Mouse (Mus musculus) lung, embryonic 16.5 days (tissue): ENCODE data around the gene Hoxc10. TPM values are rescaled to one million over a fixed set of nuclear protein-coding genes. Genes with fewer than 3 reads are reported as not detected.

Experiments used
- ATAC-seq: fragments of 200-750 bp; cut with Nextera tagmentation; 2 replicates; pipeline ENCODE4 v1.8.0; 2017; ENCODE audit warnings: low read depth, mild to moderate bottlenecking, moderate library complexity
- H3K27ac ChIP-seq: fragments of 300-500 bp; sonication (generic); 2 replicates; pipeline ENCODE4 v1.5.1; 2014; ENCODE audit warnings: mild to moderate bottlenecking, control low read depth, low read length
- H3K27me3 ChIP-seq: fragments of 300-500 bp; sonication (generic); 2 replicates; pipeline ENCODE4 v1.6.1; 2014; ENCODE audit warnings: low read depth, low read length, mixed read lengths; ENCODE audit not compliant: control insufficient read depth, insufficient read depth
- H3K36me3 ChIP-seq: fragments of 300-500 bp; sonication (generic); 2 replicates; pipeline ENCODE4 v1.6.1; 2014; ENCODE audit warnings: low read length; ENCODE audit not compliant: control insufficient read depth, insufficient read depth
- H3K4me1 ChIP-seq: fragments of 300-500 bp; sonication (generic); replicated peaks from 2 replicates; pipeline ENCODE4 v1.6.1; 2014; ENCODE audit warnings: low read length, mixed read lengths; ENCODE audit not compliant: control insufficient read depth, insufficient read depth
- H3K4me2 ChIP-seq: fragments of 300-500 bp; sonication (generic); 2 replicates; pipeline ENCODE4 v1.6.1; 2014; ENCODE audit warnings: low read depth, low read length, control low read depth
- H3K4me3 ChIP-seq: fragments of 300-500 bp; sonication (generic); 2 replicates; pipeline ENCODE4 v1.5.1; 2014; ENCODE audit warnings: mild to moderate bottlenecking, low read length, control low read depth
- H3K9ac ChIP-seq: fragments of 300-500 bp; sonication (generic); 2 replicates; pipeline ENCODE4 v1.6.1; 2014; ENCODE audit warnings: low read length, control low read depth
- H3K9me3 ChIP-seq: fragments of 300-500 bp; sonication (generic); 2 replicates; pipeline ENCODE4 v1.6.1; 2016; ENCODE audit warnings: low read length; ENCODE audit not compliant: control insufficient read depth
- WGBS: fragments of 180-500 bp; shearing (Covaris S2); extraction: QIAGEN DNeasy Blood & Tissue Kit; methylation state at CpG from one replicate; pipeline ENCODE4 v1.1.7; 2014; 5-methylcytosine and 5-hydroxymethylcytosine counted together
- polyA plus RNA-seq: library from polyadenylated mRNA; unstranded; fragments of >200 nt; fragmentation: Nextera tagmentation; extraction: Ambion mirVana; gene quantifications from 2 replicates; pipeline ENCODE4 v1.2.1, GENCODE M21; 2015

Hoxc10 gene
- polyA plus RNA-seq, 1 experiment from 2014 or later: not detected

DNA sequence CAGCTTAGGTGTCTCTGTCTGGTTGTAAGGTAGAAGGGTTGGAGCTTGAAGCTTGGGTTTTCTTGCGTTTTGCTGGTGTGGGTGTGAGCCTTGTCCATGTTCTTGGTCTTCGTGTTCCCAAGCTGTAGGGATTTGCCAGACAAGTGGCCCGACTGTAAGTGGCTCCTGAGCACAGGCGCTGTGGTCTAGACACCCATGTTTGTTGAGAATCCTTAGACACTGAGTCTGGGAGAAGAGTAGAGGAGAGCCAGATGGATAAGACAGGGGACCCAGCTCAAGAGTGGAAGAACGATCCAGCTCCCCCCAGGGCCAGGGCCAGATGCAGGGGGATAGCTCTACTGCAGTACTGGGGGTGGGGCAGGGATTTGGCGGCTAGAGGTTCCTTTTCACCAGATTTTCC, 6.2 kb downstream of the Hoxc10 start:
- Histone ChIP-seq H3K27me3 (peaks cover 97% of the 10 kb centered on the region), H3K9me3 (no peaks in the 10 kb centered on the region), H3K27ac (no peak overlapping the region), H3K4me3 (no peak overlapping the region), H3K4me1 (no peaks in the 10 kb centered on the region; the same call in 1 of the 2 replicates), H3K9ac (no peak overlapping the region), H3K36me3 (no peaks in the 10 kb centered on the region), H3K4me2 (no peak overlapping the region)
- no peak for ATAC-seq
- 3% methylated on average over 6 of the region's 6 CpGs for WGBS

GRCm38 (mm10) chr15:102975034-102975433, 8.4 kb downstream of the Hoxc10 start:
- Histone ChIP-seq H3K36me3 (no peaks in the 10 kb centered on the region), H3K27ac (no peak overlapping the region), H3K4me1 (no peaks in the 10 kb centered on the region; the same call in 1 of the 2 replicates), H3K4me3 (no peak overlapping the region), H3K27me3 (peaks cover 99% of the 10 kb centered on the region), H3K9me3 (no peaks in the 10 kb centered on the region), H3K4me2 (no peak overlapping the region), H3K9ac (no peak overlapping the region)
- 3% methylated on average over 7 of the region's 7 CpGs for WGBS
- no peak for ATAC-seq

GRCm38 (mm10) chr15:102975688-102976111, 9.1 kb downstream of the Hoxc10 start:
- H3K9me3 ChIP-seq: no peaks in the 10 kb centered on the region
- no peaks in the 10 kb centered on the region; the same call in 1 of the 2 replicates for H3K4me1 ChIP-seq
- H3K4me2 ChIP-seq: no peak overlapping the region
- 1% methylated on average over 21 of the region's 21 CpGs for WGBS
- H3K27ac ChIP-seq: no peak overlapping the region
- ATAC-seq: no peak
- H3K9ac ChIP-seq: no peak overlapping the region
- H3K36me3 ChIP-seq: no peaks in the 10 kb centered on the region
- peaks cover 99% of the 10 kb centered on the region for H3K27me3 ChIP-seq
- no peak overlapping the region for H3K4me3 ChIP-seq

GRCm38 (mm10) chr15:102976171-102976570, 9.6 kb downstream of the Hoxc10 start, which contains the start of gene Hoxc9:
Gene Hoxc9 (plus strand): TSS chr15:102976439.
- no peaks in the 10 kb centered on the region; the same call in 1 of the 2 replicates for H3K4me1 ChIP-seq
- H3K4me2 ChIP-seq: 0 out of 2 replicates have a peak within 1 kb of the TSS, but pooled peaks have one; percentile 7
- H3K9me3 ChIP-seq: no peaks in the 10 kb centered on the region
- H3K27me3 ChIP-seq: peaks cover 99% of the 10 kb centered on the region
- H3K9ac ChIP-seq: no peak within 1 kb of the TSS
- WGBS: 4% methylated on average over 14 of the region's 20 CpGs
- no peak for ATAC-seq
- H3K27ac ChIP-seq: no peak within 1 kb of the TSS
- H3K4me3 ChIP-seq: no peak within 1 kb of the TSS
- no peaks in the 10 kb centered on the region for H3K36me3 ChIP-seq

DNA sequence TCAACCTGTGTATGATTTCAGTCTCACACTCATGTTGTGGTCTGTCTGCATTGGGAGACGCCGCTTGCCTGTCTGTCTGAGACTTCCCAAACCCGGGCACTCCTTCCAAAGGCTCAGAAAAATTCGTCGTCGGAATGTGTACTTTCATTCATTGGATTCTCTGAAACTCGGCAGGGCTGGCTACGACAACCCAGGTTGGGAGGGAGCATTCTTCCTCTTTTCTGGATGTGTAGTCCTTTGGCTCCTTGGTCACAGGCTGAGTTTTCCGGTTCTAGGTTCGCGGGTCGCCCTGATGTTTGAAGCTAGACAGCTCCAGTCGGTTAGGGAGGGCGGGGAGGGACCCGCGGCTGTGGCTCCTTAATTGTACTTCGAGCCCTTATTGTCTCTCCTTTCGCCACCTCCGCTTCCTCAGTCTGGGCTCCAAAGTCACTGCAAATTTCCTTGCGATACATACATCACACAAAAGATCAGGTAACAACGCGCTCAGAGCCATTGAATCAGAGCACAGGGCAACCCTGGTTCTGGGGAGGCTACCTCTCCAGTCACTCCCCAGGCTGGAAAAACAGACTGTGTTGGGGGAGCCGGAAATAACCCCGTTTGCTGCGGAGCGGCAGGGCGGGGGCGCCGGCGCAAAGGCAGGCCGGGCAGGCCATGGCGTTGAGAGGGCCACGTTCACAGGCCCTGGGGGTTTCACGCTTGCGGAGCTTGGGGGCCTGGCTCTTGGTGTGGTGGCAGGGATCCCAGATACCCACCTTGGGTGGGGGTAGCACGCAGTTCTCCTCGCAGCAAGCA, 10.2 kb downstream of the Hoxc10 start:
- H3K4me1 ChIP-seq: no peaks in the 10 kb centered on the region; the same call in 1 of the 2 replicates
- WGBS: 2% methylated on average over 37 of the region's 37 CpGs
- no peak overlapping the region for H3K9ac ChIP-seq
- 0 out of 2 replicates have a peak overlapping the region, but pooled peaks have one; percentile 7 for H3K4me2 ChIP-seq
- H3K27me3 ChIP-seq: peaks cover 99% of the 10 kb centered on the region
- no peak overlapping the region for H3K4me3 ChIP-seq
- no peaks in the 10 kb centered on the region for H3K36me3 ChIP-seq
- H3K27ac ChIP-seq: no peak overlapping the region
- ATAC-seq: no peak
- H3K9me3 ChIP-seq: no peaks in the 10 kb centered on the region

DNA sequence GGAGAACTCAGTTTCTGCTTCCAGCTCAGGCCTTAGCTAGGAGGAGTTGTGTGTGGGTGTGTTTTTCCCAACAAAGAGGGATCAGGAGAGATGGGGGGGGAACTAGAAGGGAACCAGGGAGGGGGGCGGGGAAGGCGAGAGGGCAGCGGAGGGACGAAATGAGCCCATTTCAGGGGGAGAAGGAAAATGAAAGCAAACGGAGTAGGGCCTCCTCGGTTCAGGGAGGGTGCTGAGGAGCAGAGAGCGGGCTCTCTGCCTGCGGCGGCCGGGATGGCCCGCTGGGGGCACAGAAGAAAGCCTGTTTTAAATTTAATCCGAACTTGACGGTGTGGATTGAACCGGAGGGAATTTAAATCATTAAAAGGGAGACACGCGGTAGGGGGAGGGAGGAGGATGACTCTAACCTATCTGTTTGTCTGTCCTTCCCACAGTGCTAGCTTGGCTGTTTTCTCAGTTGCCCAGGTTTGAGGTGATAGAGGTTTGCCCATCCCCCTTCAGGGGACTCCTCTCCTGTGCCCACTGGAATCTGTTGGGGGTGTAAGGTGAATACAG, 10.9 kb downstream of the Hoxc10 start:
- ATAC-seq: no peak
- WGBS: 4% methylated on average over 15 of the region's 16 CpGs
- Histone ChIP-seq H3K4me1 (no peaks in the 10 kb centered on the region; the same call in 1 of the 2 replicates), H3K36me3 (no peaks in the 10 kb centered on the region), H3K27ac (no peak overlapping the region), H3K4me3 (no peak overlapping the region; the same call in 1 of the 2 replicates), H3K9ac (no peak overlapping the region), H3K4me2 (0 out of 2 replicates have a peak overlapping the region, but pooled peaks have one; percentile 7), H3K9me3 (no peaks in the 10 kb centered on the region), H3K27me3 (peaks cover 97% of the 10 kb centered on the region)

GRCm38 (mm10) chr15:102978615-102979515, 12.3 kb downstream of the Hoxc10 start:
- Histone ChIP-seq H3K36me3 (no peaks in the 10 kb centered on the region), H3K4me3 (no peak overlapping the region), H3K9ac (no peak overlapping the region), H3K27ac (no peak overlapping the region), H3K4me2 (no peak overlapping the region), H3K4me1 (no peaks in the 10 kb centered on the region; the same call in 1 of the 2 replicates), H3K27me3 (peaks cover 96% of the 10 kb centered on the region), H3K9me3 (no peaks in the 10 kb centered on the region)
- 3% methylated on average over 13 of the region's 13 CpGs for WGBS
- ATAC-seq: no peak

GRCm38 (mm10) chr15:102979936-102980335, 13.3 kb downstream of the Hoxc10 start:
- Histone ChIP-seq H3K27me3 (peaks cover 96% of the 10 kb centered on the region), H3K27ac (no peak overlapping the region), H3K4me3 (no peak overlapping the region), H3K36me3 (no peaks in the 10 kb centered on the region), H3K9ac (no peak overlapping the region), H3K4me1 (no peaks in the 10 kb centered on the region; the same call in 1 of the 2 replicates), H3K4me2 (no peak overlapping the region), H3K9me3 (no peaks in the 10 kb centered on the region)
- 0% methylated on average over 1 of the region's 1 CpGs for WGBS
- no peak for ATAC-seq
